Mouse (Mus musculus): Measurements from ENCODE around the gene Clca3b.
"Not testable (repeated sequence)": the region's sequence is repeated elsewhere in the genome, so short reads cannot be mapped to it uniquely, and the experiment has no call there.

Clca3b gene

GRCm38 (mm10) chr3:144849014-144849556, at the start of gene Clca3b:
Gene Clca3b, minus strand, starts transcription at chr3:144849357.
- DNase-seq (ENCODE audit: low spot score in 2 of 2): not testable (repeated sequence)

- peak; percentile 7 to 52 for DNase-seq (ENCODE audit: low spot score in 2 of 2)
Observed at GRCm38 (mm10) chr3:144897042-144897678, 48.0 kb upstream of the Clca3b start.

GRCm38 (mm10) chr3:144890246-144890758, 41.1 kb upstream of the Clca3b start:
- no peak for DNase-seq (ENCODE audit: low spot score in 2 of 2)

GRCm38 (mm10) chr3:144886957-144887356, 37.8 kb upstream of the Clca3b start:
- no peak for DNase-seq (ENCODE audit: low spot score in 2 of 2)

GRCm38 (mm10) chr3:144872012-144872411, 22.9 kb upstream of the Clca3b start:
- DNase-seq (ENCODE audit: low spot score in 2 of 2): not testable (repeated sequence)

GRCm38 (mm10) chr3:144849584-144849983, 427 bp upstream of the Clca3b start:
- no peak for DNase-seq (ENCODE audit: low spot score in 2 of 2)

- no peak for DNase-seq (ENCODE audit: low spot score in 2 of 2)
Observed at GRCm38 (mm10) chr3:144827257-144827656, 21.9 kb downstream of the Clca3b start.

- DNase-seq (ENCODE audit: low spot score in 2 of 2): peak; percentile 19 to 67
Observed at GRCm38 (mm10) chr3:144825151-144825550, 24.0 kb downstream of the Clca3b start.

- DNase-seq (ENCODE audit: low spot score in 2 of 2): no peak
Observed at GRCm38 (mm10) chr3:144823331-144823730, 25.8 kb downstream of the Clca3b start.

GRCm38 (mm10) chr3:144820632-144821031, 28.5 kb downstream of the Clca3b start:
- DNase-seq (ENCODE audit: low spot score in 2 of 2): no peak

- not testable (repeated sequence) for DNase-seq (ENCODE audit: low spot score in 2 of 2)
Observed at GRCm38 (mm10) chr3:144819219-144819618, 29.9 kb downstream of the Clca3b start, which contains the start of gene Clca3a2. Gene Clca3a2, minus strand, starts transcription at chr3:144819494.

- DNase-seq (ENCODE audit: low spot score in 2 of 2): not testable (repeated sequence)
Observed at GRCm38 (mm10) chr3:144813336-144813735, 35.8 kb downstream of the Clca3b start.

- no peak for DNase-seq (ENCODE audit: low spot score in 2 of 2)
Observed at GRCm38 (mm10) chr3:144811821-144812220, 37.3 kb downstream of the Clca3b start.

- not testable (repeated sequence) for DNase-seq (ENCODE audit: low spot score in 2 of 2)
Observed at GRCm38 (mm10) chr3:144808153-144808925, 40.8 kb downstream of the Clca3b start.

- DNase-seq (ENCODE audit: low spot score in 2 of 2): not testable (repeated sequence)
Observed at GRCm38 (mm10) chr3:144806626-144807025, 42.5 kb downstream of the Clca3b start.

- DNase-seq (ENCODE audit: low spot score in 2 of 2): no peak
Observed at GRCm38 (mm10) chr3:144801861-144802260, 47.3 kb downstream of the Clca3b start.

- no peak for DNase-seq (ENCODE audit: low spot score in 2 of 2)
Observed at GRCm38 (mm10) chr3:144785181-144786148, 63.7 kb downstream of the Clca3b start.
